Mouse (Mus musculus) layer of hippocampus, adult 9-11 months (tissue): ENCODE results near the gene Vgll4.
A peak's percentile ranks its signal among the peaks of the same experiment; 100 is the strongest.

ENCODE experiments used
- DNase-seq: peaks from one replicate; pipeline ENCODE4 v3.0.0; 2022

Vgll4 gene

GRCm38 (mm10) chr6:114970895-114971294 lies 1.1 kb upstream of the Vgll4 start:
- no peak for DNase-seq

- no peak for DNase-seq
These were observed 592 bp upstream of the Vgll4 start for GRCm38 (mm10) chr6:114970386-114970785.

- peak; percentile 91 for DNase-seq
These were observed 1.2 kb downstream of the Vgll4 start for GRCm38 (mm10) chr6:114968361-114969212.

GRCm38 (mm10) chr6:114967623-114968022 lies 2.2 kb downstream of the Vgll4 start:
- DNase-seq, result no peak

- DNase-seq, result no peak
These were observed 3.2 kb downstream of the Vgll4 start for GRCm38 (mm10) chr6:114966396-114967154.

- no peak for DNase-seq
These were observed 4.0 kb downstream of the Vgll4 start for GRCm38 (mm10) chr6:114965802-114966201.

GRCm38 (mm10) chr6:114965396-114965795 lies 4.4 kb downstream of the Vgll4 start:
- DNase-seq, result no peak

- no peak for DNase-seq
These were observed 5.6 kb downstream of the Vgll4 start for GRCm38 (mm10) chr6:114964235-114964634.

GRCm38 (mm10) chr6:114963636-114964035 lies 6.2 kb downstream of the Vgll4 start:
- no peak for DNase-seq

- no peak for DNase-seq
These were observed 8.3 kb downstream of the Vgll4 start for GRCm38 (mm10) chr6:114961276-114962068.

GRCm38 (mm10) chr6:114959012-114959398 lies 10.8 kb downstream of the Vgll4 start:
- DNase-seq, result no peak

GRCm38 (mm10) chr6:114958249-114959011 lies 11.4 kb downstream of the Vgll4 start:
- DNase-seq, result no peak

GRCm38 (mm10) chr6:114957756-114958155 lies 12.0 kb downstream of the Vgll4 start:
- DNase-seq, result no peak

- DNase-seq, result no peak
These were observed 15.3 kb downstream of the Vgll4 start for GRCm38 (mm10) chr6:114954496-114954895.

GRCm38 (mm10) chr6:114953601-114954000 lies 16.2 kb downstream of the Vgll4 start:
- no peak for DNase-seq

GRCm38 (mm10) chr6:114952356-114952755 lies 17.4 kb downstream of the Vgll4 start:
- DNase-seq, result no peak

- DNase-seq, result no peak
These were observed 25.0 kb downstream of the Vgll4 start for GRCm38 (mm10) chr6:114944456-114945438.

GRCm38 (mm10) chr6:114941201-114941849 lies 28.5 kb downstream of the Vgll4 start:
- DNase-seq, result no peak

GRCm38 (mm10) chr6:114939666-114940065 lies 30.1 kb downstream of the Vgll4 start:
- DNase-seq, result no peak

- no peak for DNase-seq
These were observed 32.9 kb downstream of the Vgll4 start for GRCm38 (mm10) chr6:114936941-114937313.
